Mouse (Mus musculus): ENCODE data around the gene Nkapd1. TPM values are rescaled to one million over a fixed set of nuclear protein-coding genes. Genes with fewer than 3 reads are reported as not detected.

Gene Nkapd1
- 14.8 and 20.8 TPM in 2 replicates for polyA plus RNA-seq (2016; fragmentation: Nextera tagmentation; extraction: Ambion mirVana)

DNA sequence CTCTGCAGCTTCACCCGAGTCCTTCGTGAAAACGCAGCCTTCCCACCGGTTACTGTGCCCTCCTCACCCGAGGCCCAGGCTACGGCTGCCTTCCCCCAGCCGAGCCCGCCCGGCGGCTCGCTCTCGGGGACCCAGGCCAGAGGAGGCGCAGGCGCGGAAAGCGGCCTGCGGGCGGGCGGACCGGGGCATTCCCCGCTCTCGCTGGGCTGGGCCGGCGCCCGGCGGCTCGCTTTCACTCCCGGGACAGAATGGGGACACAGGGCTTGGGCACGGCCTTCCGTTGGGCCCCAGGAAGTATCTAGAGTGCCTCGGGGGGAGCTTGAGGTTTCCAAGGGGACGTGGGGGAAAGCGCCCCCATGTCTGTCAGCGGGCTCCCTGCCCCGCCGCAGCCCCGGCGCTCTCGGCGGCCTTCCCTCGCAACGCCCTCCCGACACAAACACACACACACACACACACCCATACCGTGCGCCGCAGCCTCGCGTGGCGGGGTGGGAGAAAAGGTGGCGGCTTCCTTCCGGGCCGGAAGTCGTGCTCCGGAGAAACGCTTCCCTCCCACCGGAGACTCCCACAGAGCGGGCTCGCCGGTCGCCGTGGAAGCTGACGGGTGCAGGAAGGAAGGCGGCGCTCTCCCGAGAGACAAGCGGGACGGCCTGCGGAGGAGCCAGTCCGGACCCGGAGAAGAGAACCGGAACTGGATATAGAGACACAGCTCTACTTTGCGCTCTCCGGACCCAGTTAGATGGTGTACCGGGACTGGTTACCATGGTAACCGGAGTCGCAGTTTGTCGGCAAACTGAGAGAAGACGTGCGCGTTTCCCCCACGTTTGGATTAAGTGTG, at the start of gene Nkapd1, which contains the start of gene Pih1d2:
Gene Nkapd1, minus strand, starts transcription at position 699 of the 838 bp plus-strand sequence.
Gene Pih1d2, plus strand, starts transcription at position 556 of the 838 bp plus-strand sequence.
- Histone ChIP-seq H3K4me1 (peaks cover 10% of the 10 kb centered on the region), H3K27me3 (ENCODE audit: insufficient read depth, poor library complexity, severe bottlenecking) (no peaks in the 10 kb centered on the region), H3K36me3 (peaks cover 32% of the 10 kb centered on the region), H3K27ac (peak within 1 kb of the TSS; percentile 94), H3K9me3 (no peaks in the 10 kb centered on the region), H3K4me3 (peak within 1 kb of the TSS; percentile 91)
- under 1% methylated on average over 81 of the region's 81 CpGs for WGBS
- peak; percentile 94 for DNase-seq (ENCODE audit: low spot score)

DNA sequence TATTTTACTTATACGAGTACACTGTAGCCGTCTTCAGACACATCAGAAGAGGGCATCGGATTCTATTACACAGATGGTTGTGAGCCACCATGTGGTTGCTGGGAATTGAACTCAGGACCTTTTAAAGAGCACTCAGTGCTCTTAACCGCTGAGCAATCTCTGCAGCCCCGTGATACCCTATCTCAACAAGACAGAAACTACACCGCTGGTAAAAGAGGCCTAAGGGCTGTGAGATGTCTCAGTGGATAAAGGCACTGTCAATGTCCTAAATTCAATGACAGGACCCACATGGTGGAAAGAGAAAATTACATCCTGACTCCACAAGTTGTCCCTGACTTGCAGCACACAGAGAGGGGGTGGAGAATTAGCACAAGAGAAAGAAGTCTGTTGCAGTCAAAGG, 49.2 kb upstream of the Nkapd1 start:
- no peaks in the 10 kb centered on the region for H3K27me3 ChIP-seq (ENCODE audit: insufficient read depth, poor library complexity, severe bottlenecking)
- H3K36me3 ChIP-seq = peaks cover 6% of the 10 kb centered on the region; the same call in 1 of the 2 replicates
- no peak for DNase-seq (ENCODE audit: low spot score)
- H3K4me1 ChIP-seq = no peaks in the 10 kb centered on the region
- WGBS = 70% methylated on average over 6 of the region's 6 CpGs
- H3K4me3 ChIP-seq = no peak overlapping the region
- H3K9me3 ChIP-seq = no peaks in the 10 kb centered on the region
- no peak overlapping the region for H3K27ac ChIP-seq

DNA sequence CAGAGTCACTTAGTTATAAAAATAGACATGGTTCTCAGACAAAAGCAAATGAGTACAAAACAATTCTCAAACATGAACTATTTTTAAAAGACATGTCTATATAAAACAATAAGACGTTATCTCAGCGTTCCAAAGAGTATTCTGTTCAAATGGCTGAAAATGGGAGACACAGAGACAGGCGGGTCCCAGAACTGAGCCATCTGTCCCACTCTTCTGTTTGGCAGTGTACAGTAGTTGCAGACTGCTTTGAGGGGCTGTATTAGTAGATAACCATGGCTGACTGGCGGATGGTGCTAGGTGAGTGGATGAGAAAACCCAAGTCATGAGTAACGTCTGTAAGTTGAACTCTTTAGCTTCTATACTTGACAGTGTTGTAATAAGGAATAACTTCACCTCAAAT, 47.6 kb upstream of the Nkapd1 start:
- peaks cover 6% of the 10 kb centered on the region; the same call in 1 of the 2 replicates for H3K36me3 ChIP-seq
- DNase-seq (ENCODE audit: low spot score) = no peak

DNA sequence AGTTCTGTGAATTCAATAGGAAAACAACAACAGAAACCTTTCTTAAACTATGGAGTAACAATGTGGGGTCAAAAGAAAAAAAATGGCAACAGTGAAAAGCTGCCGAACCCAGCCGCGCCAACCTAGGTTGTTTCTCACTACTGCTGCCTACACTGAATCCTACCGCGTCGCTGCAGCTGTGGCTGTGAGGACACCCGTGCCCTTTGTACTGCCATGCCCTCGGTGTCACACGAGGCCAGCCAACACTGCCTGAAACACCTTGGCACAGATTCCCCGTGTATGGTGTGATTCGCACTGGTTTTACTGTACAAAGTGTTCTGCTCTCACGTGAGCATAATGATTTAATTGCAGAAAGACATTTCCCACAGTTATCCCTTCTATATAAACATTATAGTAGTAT, 43.2 kb upstream of the Nkapd1 start:
- peak overlapping the region; percentile 59 for H3K27ac ChIP-seq
- peak overlapping the region; percentile 77 for H3K4me3 ChIP-seq
- 20% methylated on average over 12 of the region's 12 CpGs for WGBS
- peaks cover 24% of the 10 kb centered on the region for H3K36me3 ChIP-seq
- no peaks in the 10 kb centered on the region for H3K9me3 ChIP-seq
- DNase-seq (ENCODE audit: low spot score) = no peak
- no peaks in the 10 kb centered on the region for H3K27me3 ChIP-seq (ENCODE audit: insufficient read depth, poor library complexity, severe bottlenecking)
- peaks cover 14% of the 10 kb centered on the region for H3K4me1 ChIP-seq

More for the DNA sequence above, 47.6 kb upstream of the Nkapd1 start:
- 80% methylated on average over 5 of the region's 5 CpGs for WGBS
- no peak overlapping the region for H3K27ac ChIP-seq
- no peaks in the 10 kb centered on the region for H3K4me1 ChIP-seq
- no peak overlapping the region for H3K4me3 ChIP-seq
- no peaks in the 10 kb centered on the region for H3K9me3 ChIP-seq
- no peaks in the 10 kb centered on the region for H3K27me3 ChIP-seq (ENCODE audit: insufficient read depth, poor library complexity, severe bottlenecking)

DNA sequence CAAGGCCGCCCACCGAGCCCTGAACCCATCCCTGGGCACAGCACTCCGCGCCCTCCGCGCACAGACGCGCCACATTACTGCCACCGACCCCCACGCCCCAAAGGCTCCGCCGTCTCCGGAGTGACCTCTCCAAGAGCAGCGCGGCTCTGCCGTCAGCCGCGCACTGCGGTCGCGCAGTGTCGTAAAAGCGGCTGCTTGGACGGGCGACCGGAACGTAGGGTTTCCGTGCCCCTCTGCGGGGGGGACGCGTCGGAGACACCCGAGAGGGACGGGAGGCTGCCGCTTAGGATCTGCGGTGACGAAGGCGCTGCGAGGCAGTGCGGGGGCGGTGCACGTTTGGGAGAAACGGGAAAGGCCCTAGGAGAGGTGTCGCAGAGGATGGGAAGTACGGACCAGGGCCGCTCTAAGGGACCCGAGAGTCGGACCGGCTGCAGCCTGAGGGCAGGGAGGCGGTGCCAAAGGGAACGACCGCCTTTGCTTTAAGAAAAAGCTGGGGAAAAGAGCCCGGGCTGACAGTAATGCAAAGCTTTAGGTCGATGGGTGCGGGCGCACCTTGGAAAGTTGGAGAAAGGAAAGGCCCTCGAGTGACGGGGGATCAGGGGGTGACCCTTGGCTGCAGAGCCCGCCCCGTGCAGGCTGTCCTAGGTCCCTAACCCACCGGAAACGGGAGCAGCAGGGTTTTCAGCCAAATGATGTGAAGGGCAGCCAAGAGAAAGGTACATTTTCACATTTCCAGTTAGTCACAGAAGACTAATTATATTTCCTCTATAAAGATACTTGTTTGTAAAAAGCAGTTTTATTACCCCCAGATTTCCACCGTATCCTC, 42.3 kb upstream of the Nkapd1 start, which contains the start of gene Dlat:
Gene Dlat, minus strand, starts transcription at position 389 of the 826 bp plus-strand sequence.
- H3K27ac ChIP-seq = peak within 1 kb of the TSS; percentile 97
- H3K4me3 ChIP-seq = peak within 1 kb of the TSS; percentile 77
- WGBS = under 1% methylated on average over 63 of the region's 63 CpGs
- DNase-seq (ENCODE audit: low spot score) = peak; percentile 93
- peaks cover 31% of the 10 kb centered on the region for H3K36me3 ChIP-seq
- peaks cover 14% of the 10 kb centered on the region for H3K4me1 ChIP-seq
- H3K9me3 ChIP-seq = no peaks in the 10 kb centered on the region
- no peaks in the 10 kb centered on the region for H3K27me3 ChIP-seq (ENCODE audit: insufficient read depth, poor library complexity, severe bottlenecking)

DNA sequence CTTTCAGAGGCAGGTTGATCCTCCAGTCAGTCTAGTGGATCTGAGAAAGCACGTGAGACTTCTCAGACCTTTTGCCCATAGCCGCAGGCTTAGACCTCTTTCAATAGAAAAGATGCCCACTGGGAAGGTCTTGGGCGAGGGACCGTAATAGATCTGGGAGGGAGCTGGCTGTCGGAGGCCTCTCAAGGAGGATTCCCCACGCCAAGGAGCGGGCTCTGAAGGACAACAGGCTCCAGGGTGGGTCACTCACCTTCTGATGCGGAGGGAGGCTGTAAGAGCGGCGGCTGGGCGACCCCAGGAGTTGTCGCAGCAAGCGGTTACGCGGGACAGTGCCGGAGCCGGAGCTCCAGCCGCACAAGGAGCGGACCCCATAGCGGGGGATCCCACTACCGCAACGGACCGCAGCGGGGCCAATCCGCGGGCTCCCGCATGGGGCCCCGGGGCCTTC, 41.7 kb upstream of the Nkapd1 start:
- H3K4me1 ChIP-seq = peaks cover 14% of the 10 kb centered on the region
- DNase-seq (ENCODE audit: low spot score) = no peak
- under 1% methylated on average over 28 of the region's 28 CpGs for WGBS
- peak overlapping the region; percentile 77 for H3K4me3 ChIP-seq
- peaks cover 37% of the 10 kb centered on the region for H3K36me3 ChIP-seq
- H3K27ac ChIP-seq = peak overlapping the region; percentile 97
- no peaks in the 10 kb centered on the region for H3K9me3 ChIP-seq
- no peaks in the 10 kb centered on the region for H3K27me3 ChIP-seq (ENCODE audit: insufficient read depth, poor library complexity, severe bottlenecking)

DNA sequence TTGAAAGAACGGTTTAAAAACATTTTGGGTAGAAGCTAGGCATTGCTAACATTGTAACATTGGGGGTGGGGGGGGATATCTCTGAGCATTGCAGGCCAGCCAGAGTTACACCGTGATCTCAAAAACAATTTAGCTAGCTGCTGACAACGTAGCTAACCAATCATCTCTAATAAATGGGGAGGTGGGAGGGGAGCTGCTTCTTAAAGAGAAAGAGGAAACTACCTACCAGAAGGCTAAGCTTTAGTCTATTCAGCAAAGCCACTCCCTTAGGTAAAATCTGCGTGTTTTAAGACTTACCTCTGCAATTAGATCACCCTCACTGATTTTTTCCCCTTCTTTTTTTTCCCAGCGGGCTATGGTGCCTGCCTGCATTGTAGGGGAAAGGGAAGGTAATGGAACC, 41.1 kb upstream of the Nkapd1 start:
- peak overlapping the region; percentile 97 for H3K27ac ChIP-seq
- no peak for DNase-seq (ENCODE audit: low spot score)

DNA sequence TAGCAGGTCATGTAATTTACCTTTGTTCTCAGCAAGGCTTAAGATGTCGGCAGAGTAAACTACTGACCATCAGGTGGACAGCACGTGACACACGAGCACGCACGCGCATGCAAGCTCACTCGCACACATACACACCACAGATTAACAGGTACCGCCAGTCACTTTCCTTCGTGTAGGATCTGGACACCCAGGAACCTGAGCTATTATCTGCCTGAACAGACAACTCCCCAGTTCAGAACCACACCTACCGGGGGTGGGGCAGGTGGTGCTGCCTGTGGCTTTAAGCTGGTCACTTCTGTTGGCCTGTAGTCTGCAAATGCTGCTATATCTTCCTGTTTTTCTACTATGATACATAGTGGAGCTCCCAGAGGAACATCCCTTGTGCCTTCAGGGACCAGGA, 33.2 kb upstream of the Nkapd1 start:
- H3K27ac ChIP-seq = no peak overlapping the region
- peak; percentile 82 for DNase-seq (ENCODE audit: low spot score)
- no peaks in the 10 kb centered on the region for H3K27me3 ChIP-seq (ENCODE audit: insufficient read depth, poor library complexity, severe bottlenecking)
- H3K4me3 ChIP-seq = no peak overlapping the region
- H3K4me1 ChIP-seq = no peaks in the 10 kb centered on the region
- peaks cover 95% of the 10 kb centered on the region for H3K36me3 ChIP-seq
- H3K9me3 ChIP-seq = no peaks in the 10 kb centered on the region
- WGBS = 93% methylated on average over 10 of the region's 10 CpGs

More for the DNA sequence above, 41.1 kb upstream of the Nkapd1 start:
- 25% methylated on average over 5 of the region's 5 CpGs for WGBS
- Histone ChIP-seq H3K4me3 (peak overlapping the region; percentile 77), H3K9me3 (no peaks in the 10 kb centered on the region), H3K36me3 (peaks cover 43% of the 10 kb centered on the region), H3K4me1 (peaks cover 14% of the 10 kb centered on the region), H3K27me3 (ENCODE audit: insufficient read depth, poor library complexity, severe bottlenecking) (no peaks in the 10 kb centered on the region)

DNA sequence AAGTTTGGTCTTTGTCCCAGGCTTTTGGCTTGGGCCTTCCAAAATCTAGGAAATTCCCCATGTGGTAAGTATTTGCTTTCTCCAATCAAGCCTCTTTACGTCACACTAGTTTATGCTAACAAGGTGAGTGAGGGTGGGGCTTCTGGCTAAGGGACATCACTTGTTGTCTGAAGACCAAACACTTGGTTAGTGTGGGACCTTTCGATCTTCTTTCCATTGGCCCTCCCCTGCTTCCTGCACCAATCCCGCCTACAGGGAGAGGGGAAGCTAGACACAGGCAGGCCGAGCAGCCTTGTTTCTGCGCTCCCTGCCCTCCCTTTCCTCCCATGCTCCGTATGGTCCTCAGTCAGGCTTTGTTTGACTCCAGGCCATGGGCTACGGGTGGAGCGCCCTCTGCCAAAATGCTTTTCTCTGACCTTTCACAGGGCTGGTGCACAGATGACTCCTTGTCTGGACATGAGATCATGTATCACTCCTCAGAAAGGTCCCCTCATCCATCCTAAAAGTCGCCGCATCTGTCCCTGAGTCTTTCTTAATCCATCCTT, 29.6 kb upstream of the Nkapd1 start:
- H3K27ac ChIP-seq = no peak overlapping the region
- no peak for DNase-seq (ENCODE audit: low spot score)
- H3K4me1 ChIP-seq = no peaks in the 10 kb centered on the region
- no peaks in the 10 kb centered on the region for H3K9me3 ChIP-seq
- peaks cover 93% of the 10 kb centered on the region for H3K36me3 ChIP-seq
- 81% methylated on average over 10 of the region's 10 CpGs for WGBS
- H3K27me3 ChIP-seq (ENCODE audit: insufficient read depth, poor library complexity, severe bottlenecking) = no peaks in the 10 kb centered on the region
- no peak overlapping the region for H3K4me3 ChIP-seq

DNA sequence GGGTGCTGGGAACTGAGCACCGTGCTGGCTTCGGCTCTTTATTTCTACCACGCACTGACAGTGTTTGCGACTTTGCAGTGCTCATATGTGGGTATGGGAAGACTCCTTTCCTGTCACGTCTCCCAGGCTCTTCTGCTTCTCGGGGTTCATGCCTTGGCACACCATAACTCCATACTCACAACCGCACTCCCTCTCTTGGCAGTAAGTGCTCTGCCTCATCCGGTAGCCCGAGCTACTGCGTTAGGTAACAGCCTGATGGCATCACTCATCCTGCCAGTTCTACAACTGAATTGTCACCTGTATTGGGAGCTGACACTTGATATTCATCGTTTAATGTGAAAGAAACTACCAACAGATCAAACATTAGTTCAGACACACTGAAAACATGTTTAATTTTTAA, 17.0 kb upstream of the Nkapd1 start:
- Histone ChIP-seq H3K27ac (no peak overlapping the region), H3K4me1 (no peaks in the 10 kb centered on the region), H3K9me3 (no peaks in the 10 kb centered on the region), H3K36me3 (peaks cover 66% of the 10 kb centered on the region), H3K4me3 (no peak overlapping the region), H3K27me3 (ENCODE audit: insufficient read depth, poor library complexity, severe bottlenecking) (no peaks in the 10 kb centered on the region)
- WGBS = 93% methylated on average over 11 of the region's 11 CpGs
- DNase-seq (ENCODE audit: low spot score) = no peak

DNA sequence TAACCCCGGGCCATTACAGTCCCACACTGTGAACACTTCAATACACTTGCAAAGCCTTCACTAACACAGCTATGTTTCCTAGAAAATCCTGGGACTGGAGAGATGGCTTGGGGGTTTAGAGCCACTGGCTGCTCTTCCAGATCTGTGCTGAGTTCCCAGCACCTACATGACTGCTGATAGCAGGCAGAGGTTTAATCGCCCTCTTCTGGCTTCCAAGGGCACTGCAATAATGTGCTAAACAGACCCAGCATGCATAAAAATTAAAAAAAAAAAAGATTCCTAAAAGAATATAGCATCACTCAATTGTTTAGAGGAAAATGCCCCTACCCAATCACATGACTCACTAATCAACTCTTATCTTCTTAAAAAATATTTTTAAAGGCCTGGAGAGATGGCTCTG, 15.8 kb upstream of the Nkapd1 start:
- Histone ChIP-seq H3K27ac (no peak overlapping the region), H3K4me3 (no peak overlapping the region), H3K4me1 (no peaks in the 10 kb centered on the region), H3K36me3 (peaks cover 55% of the 10 kb centered on the region), H3K27me3 (ENCODE audit: insufficient read depth, poor library complexity, severe bottlenecking) (no peaks in the 10 kb centered on the region), H3K9me3 (no peaks in the 10 kb centered on the region)
- WGBS = 64% methylated on average over 2 of the region's 2 CpGs
- DNase-seq (ENCODE audit: low spot score) = no peak

DNA sequence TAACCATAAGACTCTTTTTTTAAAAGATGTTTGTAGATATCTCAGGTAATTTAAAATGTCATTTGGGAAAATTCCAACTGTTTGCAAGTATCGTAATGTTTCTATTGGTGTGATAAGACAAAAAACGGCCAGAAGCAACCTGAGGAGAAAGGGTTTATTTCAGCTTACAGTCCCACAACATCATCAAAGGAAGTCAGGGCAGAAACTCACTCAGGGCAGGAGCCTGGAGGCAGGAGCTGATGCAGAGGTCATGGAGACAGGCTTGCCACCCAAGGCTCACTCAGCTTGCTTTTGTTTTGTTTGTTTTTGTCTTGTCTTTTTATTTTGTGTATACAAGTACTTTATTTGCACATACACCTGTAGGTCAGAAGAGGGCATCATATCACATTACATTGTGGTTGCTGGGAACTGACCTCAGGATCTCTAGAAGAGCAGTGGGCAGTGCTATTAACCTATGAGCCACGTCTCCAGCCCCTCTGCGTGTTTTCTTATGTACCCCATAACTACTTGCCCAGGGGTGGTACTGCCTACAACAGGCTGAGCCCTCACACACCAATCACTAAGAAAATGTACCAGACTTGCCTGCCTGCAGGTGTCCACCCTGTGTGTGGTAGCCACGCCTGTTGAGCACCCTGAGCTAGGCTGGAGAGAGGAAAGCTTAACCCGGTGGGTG, 14.9 kb upstream of the Nkapd1 start:
- Histone ChIP-seq H3K4me1 (no peaks in the 10 kb centered on the region), H3K36me3 (peaks cover 46% of the 10 kb centered on the region), H3K27me3 (ENCODE audit: insufficient read depth, poor library complexity, severe bottlenecking) (no peaks in the 10 kb centered on the region), H3K27ac (no peak overlapping the region), H3K4me3 (no peak overlapping the region), H3K9me3 (no peaks in the 10 kb centered on the region)
- DNase-seq (ENCODE audit: low spot score) = no peak
- 89% methylated on average over 6 of the region's 6 CpGs for WGBS
